Mouse (Mus musculus) CH12.LX (cell line): Measurements from ENCODE around the gene Gm26992. TPM values are rescaled to one million over a fixed set of nuclear protein-coding genes. Genes with fewer than 3 reads are reported as not detected.

Experiments used
- DNase-seq: peaks from one replicate; pipeline ENCODE4 v3.0.0-alpha.2; 2013; ENCODE audit errors: extremely low read depth
- H3K27ac ChIP-seq: 2 replicates; pipeline ENCODE4 v1.5.1; 2012; ENCODE audit warnings: low read depth, mild to moderate bottlenecking, control low read depth, moderate library complexity; ENCODE audit not compliant: insufficient read depth
- H3K27me3 ChIP-seq: replicated peaks from 2 replicates; pipeline ENCODE3; 2012; ENCODE audit warnings: inconsistent platforms
- H3K36me3 ChIP-seq, 2 experiments: replicated peaks in 1 of 2; 2 replicates each; pipeline versions ENCODE3 to v1.6.1; 2012; ENCODE audit warnings: inconsistent platforms in 1 of 2, low read length in 1 of 2, mild to moderate bottlenecking in 1 of 2, mixed read lengths in 1 of 2, moderate library complexity in 1 of 2; ENCODE audit not compliant: control insufficient read depth in 1 of 2, insufficient read depth in 1 of 2
- H3K4me1 ChIP-seq, 2 experiments: 2 replicates each; pipeline ENCODE4 v1.6.1; 2012; ENCODE audit warnings: inconsistent platforms in 1 of 2, moderate library complexity in 1 of 2; ENCODE audit not compliant: insufficient read depth in 2 of 2, control insufficient read depth in 1 of 2
- H3K4me2 ChIP-seq: 2 replicates; pipeline ENCODE4 v1.6.1; 2012; ENCODE audit warnings: low read depth, mild to moderate bottlenecking, control low read depth; ENCODE audit not compliant: poor library complexity, insufficient read depth, severe bottlenecking
- H3K4me3 ChIP-seq, 3 experiments: fragments of 150-350 bp in 1 of 3; sonication (generic) in 1 of 3; replicated peaks in 1 of 3; 2 replicates each; pipeline versions ENCODE3 to v1.5.1; 2011 to 2012; ENCODE audit warnings: low read depth in 2 of 3, low read length in 2 of 3, mild to moderate bottlenecking in 2 of 3, moderate library complexity in 2 of 3, control low read depth in 1 of 3, improper control_type of control experiment in 1 of 3, inconsistent platforms in 1 of 3, mixed read lengths in 1 of 3; ENCODE audit not compliant: poor library complexity in 1 of 3
- H3K79me2 ChIP-seq: replicated peaks from 2 replicates; pipeline ENCODE4 v1.6.1; 2012; ENCODE audit warnings: mild to moderate bottlenecking, moderate library complexity; ENCODE audit not compliant: control insufficient read depth, poor library complexity, insufficient read depth, severe bottlenecking; ENCODE audit errors: extremely low read depth
- H3K9ac ChIP-seq: 2 replicates; pipeline ENCODE4 v1.6.1; 2012; ENCODE audit warnings: low read depth, mild to moderate bottlenecking, control low read depth, moderate library complexity; ENCODE audit not compliant: insufficient read depth
- H3K9me3 ChIP-seq: replicated peaks from 2 replicates; pipeline ENCODE3; 2012; ENCODE audit warnings: low read length, inconsistent platforms, mixed read lengths
- BHLHE40 ChIP-seq: IDR thresholded peaks from 2 replicates; pipeline ENCODE4 v1.6.1; 2011; ENCODE audit warnings: mild to moderate bottlenecking, low read depth, low read length, improper control_type of control experiment
- CHD1 ChIP-seq: IDR thresholded peaks from 2 replicates; pipeline ENCODE4 v1.6.1; 2012; ENCODE audit warnings: low read depth, low read length, improper control_type of control experiment, inconsistent platforms
- CTCF ChIP-seq, 2 experiments: IDR thresholded peaks in 1 of 2; conservative IDR thresholded peaks in 1 of 2; 2 replicates each; pipeline ENCODE4 v1.5.1; 2011 to 2012; ENCODE audit warnings: low read depth in 2 of 2, low read length in 2 of 2, improper control_type of control experiment in 1 of 2, inconsistent platforms in 1 of 2, mild to moderate bottlenecking in 1 of 2, moderate library complexity in 1 of 2
- E2F4 ChIP-seq: IDR thresholded peaks from 2 replicates; pipeline ENCODE4 v1.6.1; 2011; ENCODE audit warnings: low read depth, low read length, improper control_type of control experiment; ENCODE audit not compliant: insufficient replicate concordance
- ELF1 ChIP-seq: IDR thresholded peaks from 2 replicates; pipeline ENCODE4 v1.6.1; 2014; ENCODE audit warnings: low read depth, mild to moderate bottlenecking, inconsistent platforms, low read length, improper control_type of control experiment
- EP300 ChIP-seq: IDR thresholded peaks from 2 replicates; pipeline ENCODE4 v1.6.1; 2011; ENCODE audit warnings: low read length, improper control_type of control experiment
- ETS1 ChIP-seq: conservative IDR thresholded peaks from 2 replicates; pipeline ENCODE4 v1.6.1; 2012; ENCODE audit warnings: low read depth, mild to moderate bottlenecking, inconsistent platforms, low read length, improper control_type of control experiment, moderate library complexity
- HCFC1 ChIP-seq: IDR thresholded peaks from 2 replicates; pipeline ENCODE4 v1.6.1; 2012; ENCODE audit warnings: low read depth, mild to moderate bottlenecking, inconsistent platforms, low read length, improper control_type of control experiment
- IRF4 ChIP-seq: IDR thresholded peaks from 2 replicates; pipeline ENCODE4 v1.6.1; 2014; ENCODE audit warnings: low read depth, mild to moderate bottlenecking, inconsistent platforms, low read length, improper control_type of control experiment
- KAT2A ChIP-seq: IDR thresholded peaks from 2 replicates; pipeline ENCODE4 v1.6.1; 2012; ENCODE audit warnings: low read length, improper control_type of control experiment, inconsistent platforms; ENCODE audit not compliant: insufficient replicate concordance
- MAFK ChIP-seq: IDR thresholded peaks from 2 replicates; pipeline ENCODE4 v1.6.1; 2011; ENCODE audit warnings: low read length, improper control_type of control experiment; ENCODE audit not compliant: insufficient replicate concordance
- MAZ ChIP-seq: IDR thresholded peaks from 2 replicates; pipeline ENCODE4 v1.6.1; 2012; ENCODE audit warnings: low read depth, mild to moderate bottlenecking, inconsistent platforms, low read length, improper control_type of control experiment, moderate library complexity
- MEF2A ChIP-seq: IDR thresholded peaks from 2 replicates; pipeline ENCODE4 v1.6.1; 2014; ENCODE audit warnings: low read depth, mild to moderate bottlenecking, inconsistent platforms, low read length, improper control_type of control experiment, borderline replicate concordance
- MXI1 ChIP-seq: IDR thresholded peaks from 2 replicates; pipeline ENCODE4 v1.6.1; 2011; ENCODE audit warnings: mild to moderate bottlenecking, low read depth, low read length, improper control_type of control experiment
- MYC ChIP-seq: IDR thresholded peaks from 2 replicates; pipeline ENCODE4 v1.6.1; 2011; ENCODE audit warnings: low read depth, mild to moderate bottlenecking, improper control_type of control experiment, low read length
- NELFE ChIP-seq: IDR thresholded peaks from 2 replicates; pipeline ENCODE4 v1.6.1; 2011; ENCODE audit warnings: low read depth, low read length, improper control_type of control experiment
- NRF1 ChIP-seq: IDR thresholded peaks from 2 replicates; pipeline ENCODE4 v1.6.1; 2014; ENCODE audit warnings: low read depth, mild to moderate bottlenecking, inconsistent platforms, low read length, improper control_type of control experiment, moderate library complexity
- PAX5 ChIP-seq: IDR thresholded peaks from 2 replicates; pipeline ENCODE4 v1.6.1; 2012; ENCODE audit warnings: low read length, inconsistent platforms, mixed read lengths
- POLR2A ChIP-seq: IDR thresholded peaks from 2 replicates; pipeline ENCODE4 v1.6.1; 2011; ENCODE audit warnings: low read depth, mild to moderate bottlenecking, improper control_type of control experiment, low read length
- POLR2AphosphoS2 ChIP-seq: IDR thresholded peaks from 2 replicates; pipeline ENCODE4 v1.6.1; 2011; ENCODE audit warnings: low read depth, low read length, improper control_type of control experiment
- RAD21 ChIP-seq: IDR thresholded peaks from 2 replicates; pipeline ENCODE4 v1.6.1; 2011; ENCODE audit warnings: low read depth, mild to moderate bottlenecking, low read length, improper control_type of control experiment, moderate library complexity
- RCOR1 ChIP-seq: conservative IDR thresholded peaks from 2 replicates; pipeline ENCODE4 v1.6.1; 2012; ENCODE audit warnings: low read depth, mild to moderate bottlenecking, inconsistent platforms, low read length, improper control_type of control experiment
- SIN3A ChIP-seq: IDR thresholded peaks from 2 replicates; pipeline ENCODE4 v1.6.1; 2012; ENCODE audit warnings: low read length, improper control_type of control experiment, inconsistent platforms
- TBP ChIP-seq: conservative IDR thresholded peaks from 2 replicates; pipeline ENCODE4 v1.6.1; 2011; ENCODE audit warnings: low read depth, low read length, improper control_type of control experiment
- USF1 ChIP-seq: IDR thresholded peaks from 2 replicates; pipeline ENCODE4 v1.6.1; 2014; ENCODE audit warnings: low read depth, mild to moderate bottlenecking, inconsistent platforms, low read length, improper control_type of control experiment
- ZC3H11A ChIP-seq: IDR thresholded peaks from 2 replicates; pipeline ENCODE4 v1.6.1; 2012; ENCODE audit warnings: low read depth, mild to moderate bottlenecking, inconsistent platforms, low read length, improper control_type of control experiment
- ZMIZ1 ChIP-seq: IDR thresholded peaks from 2 replicates; pipeline ENCODE4 v1.6.1; 2012; ENCODE audit warnings: low read depth, mild to moderate bottlenecking, inconsistent platforms, low read length, improper control_type of control experiment
- ZNF384 ChIP-seq: IDR thresholded peaks from 2 replicates; pipeline ENCODE4 v1.6.1; 2012; ENCODE audit warnings: low read depth, low read length, improper control_type of control experiment, inconsistent platforms
- dilution Hi-C: fragments of 300-500 bp; cut with MboI; formaldehyde crosslinking; loops from 2 replicates; pipeline ENCODE4 v1.14.3; 2020; ENCODE audit warnings: low sequenced_read_pairs; ENCODE audit not compliant: extremely low pct_unique_long_range_greater_than_20kb, extremely low pct_ligation_motif_present
- in situ Hi-C: fragments of 300-500 bp; cut with MboI; formaldehyde crosslinking; loops from 3 replicates; pipeline ENCODE4 v1.14.3; 2019; ENCODE audit warnings: low sequenced_read_pairs, low pct_ligation_motif_present, low pct_unique_long_range_greater_than_20kb, mixed read lengths
- polyA plus RNA-seq: library from polyadenylated mRNA; unstranded; fragments of >175 nt; gene quantifications from 2 replicates; pipeline ENCODE4 v1.2.1, GENCODE M21; 2012; ENCODE audit warnings: low read depth; ENCODE audit not compliant: insufficient read length
- total RNA-seq, 2 experiments: library from RNA; depleted of rRNA; stranded (reverse); fragments of 300-350 nt in 1 of 2; fragments of >200 nt in 1 of 2; gene quantifications; 2 replicates each; pipeline ENCODE4 v1.2.3; 2012 to 2014

Gm26992 gene
- total and polyA plus RNA-seq, 3 experiments = not detected

DNA sequence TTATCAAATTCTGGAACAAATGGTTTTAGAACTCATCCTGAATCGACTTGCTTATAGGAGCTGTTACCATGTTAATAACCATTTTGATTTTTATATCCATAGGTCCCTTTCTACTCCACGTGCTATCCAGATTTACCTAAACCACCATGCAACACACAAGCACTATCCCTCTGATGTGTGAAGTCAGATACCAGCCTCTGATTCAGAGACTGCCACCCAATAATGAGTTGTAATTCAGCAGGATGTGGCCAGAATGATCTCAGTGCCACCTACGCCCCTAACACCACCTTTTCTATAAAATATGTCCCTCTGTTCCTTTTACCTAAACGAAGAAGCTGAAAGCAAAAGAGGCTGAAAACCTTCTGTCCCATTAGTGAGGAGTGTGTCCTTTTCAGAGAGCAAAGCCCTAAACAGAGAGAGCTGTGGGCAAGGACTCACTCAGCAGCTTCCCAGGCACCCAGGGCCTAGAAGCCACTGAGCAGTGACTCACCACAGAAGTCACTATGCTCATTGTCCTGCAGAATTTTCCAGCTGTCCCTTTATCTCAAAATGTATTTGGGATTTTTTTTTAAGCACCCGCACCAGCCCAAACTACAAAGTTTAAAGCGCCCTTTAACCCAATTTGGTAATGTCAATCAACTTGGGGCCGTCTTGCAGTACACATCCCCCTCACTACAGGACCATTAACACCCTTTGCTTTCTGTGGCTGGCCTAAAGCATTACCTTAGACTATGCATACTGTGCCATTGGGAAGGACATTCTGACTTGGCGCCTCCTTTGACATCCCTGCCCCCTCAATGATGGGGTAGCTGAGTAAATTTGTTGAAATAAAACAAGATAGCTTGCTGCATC, 87.6 kb downstream of the Gm26992 start:
- no peak overlapping the region for H3K4me2 ChIP-seq
- no peak overlapping the region for H3K27ac ChIP-seq
- no peak for DNase-seq
- in situ Hi-C loops (no loop called here), dilution Hi-C loops (no loop called here)
- H3K9ac ChIP-seq = no peak overlapping the region
- H3K4me3 ChIP-seq = no peak overlapping the region
- no peaks in the 10 kb centered on the region for H3K79me2 ChIP-seq
- H3K36me3 ChIP-seq = peaks cover 10 to 32% of the 10 kb centered on the region in 2 experiments
- H3K9me3 ChIP-seq = no peaks in the 10 kb centered on the region
- H3K27me3 ChIP-seq = no peaks in the 10 kb centered on the region
- H3K4me1 ChIP-seq = no peaks in the 10 kb centered on the region
- no peak for TF ChIP-seq POLR2A
- no peak for TF ChIP-seq ZC3H11A
- no peak for TF ChIP-seq MXI1
- no peak for TF ChIP-seq E2F4
- no peak for TF ChIP-seq POLR2AphosphoS2
- no peak for TF ChIP-seq CHD1
- no peak for TF ChIP-seq ELF1
- no peak for TF ChIP-seq ZMIZ1
- TF ChIP-seq SIN3A = no peak
- no peak for TF ChIP-seq BHLHE40
- no peak for TF ChIP-seq CTCF (conservative IDR thresholded peaks at IDR 0.05 in 1 of 2, IDR thresholded peaks at IDR 0.05 in 1 of 2; ENCODE audit: low read depth in 2 of 2, low read length in 2 of 2)
- no peak for TF ChIP-seq RAD21
- no peak for TF ChIP-seq ZNF384
- no peak for TF ChIP-seq KAT2A
- TF ChIP-seq TBP = no peak
- no peak for TF ChIP-seq NRF1
- TF ChIP-seq IRF4 = no peak
- TF ChIP-seq USF1 = no peak
- TF ChIP-seq, all 38 proteins: peak for 0

DNA sequence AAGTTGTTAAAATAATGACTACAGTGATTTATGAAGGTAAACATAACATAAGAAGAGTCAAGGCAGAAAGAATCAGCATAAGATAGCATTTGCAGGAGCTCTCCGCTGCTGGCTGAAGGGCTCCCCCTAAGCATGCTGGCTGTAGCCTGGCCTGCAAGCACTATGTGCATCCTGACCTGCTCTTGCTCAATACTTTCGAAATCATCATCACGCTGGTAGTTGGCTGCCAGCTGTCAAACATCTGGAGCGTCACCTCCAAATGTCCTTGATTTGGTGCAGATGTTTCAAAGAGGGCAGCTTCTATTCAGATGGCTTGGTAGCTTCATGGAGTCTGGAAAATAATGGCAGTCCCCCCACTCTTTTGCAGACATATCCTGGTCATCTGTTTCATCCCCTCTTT, 93.0 kb downstream of the Gm26992 start:
- Histone ChIP-seq H3K9me3 (no peaks in the 10 kb centered on the region), H3K27me3 (no peaks in the 10 kb centered on the region), H3K9ac (no peak overlapping the region), H3K27ac (no peak overlapping the region), H3K79me2 (no peaks in the 10 kb centered on the region), H3K4me1 (no peaks in the 10 kb centered on the region), H3K4me2 (no peak overlapping the region), H3K4me3 (no peak overlapping the region), H3K36me3 (no peaks in the 10 kb centered on the region)
- dilution Hi-C loops (no loop called here), in situ Hi-C loops (no loop called here)
- no peak for DNase-seq
- TF ChIP-seq HCFC1 = no peak
- TF ChIP-seq E2F4 = no peak
- no peak for TF ChIP-seq EP300
- TF ChIP-seq ZNF384 = no peak
- TF ChIP-seq RCOR1 = no peak
- TF ChIP-seq ZMIZ1 = no peak
- TF ChIP-seq POLR2AphosphoS2 = no peak
- TF ChIP-seq ELF1 = no peak
- no peak for TF ChIP-seq MEF2A
- no peak for TF ChIP-seq ETS1
- TF ChIP-seq MAFK = no peak
- TF ChIP-seq CTCF (conservative IDR thresholded peaks at IDR 0.05 in 1 of 2, IDR thresholded peaks at IDR 0.05 in 1 of 2; ENCODE audit: low read depth in 2 of 2, low read length in 2 of 2) = no peak
- no peak for TF ChIP-seq NELFE
- no peak for TF ChIP-seq CHD1
- TF ChIP-seq MYC = no peak
- no peak for TF ChIP-seq MAZ
- no peak for TF ChIP-seq PAX5
